Mouse (Mus musculus): ENCODE measurements around the gene Coq9.

Gene Coq9

GRCm38 (mm10) chr8:94837662-94838574 is at the start of gene Coq9, which contains the start of gene Ciapin1:
Gene Coq9 (plus strand): TSS chr8:94838321.
Gene Ciapin1 (minus strand): TSS chr8:94838358.
- peak; percentile 95 for DNase-seq

- DNase-seq, result peak; percentile 53
These were observed 48.7 kb upstream of the Coq9 start for GRCm38 (mm10) chr8:94789256-94789955.

- no peak for DNase-seq
These were observed 43.8 kb upstream of the Coq9 start for GRCm38 (mm10) chr8:94794368-94794767.

- no peak for DNase-seq
These were observed 43.3 kb upstream of the Coq9 start for GRCm38 (mm10) chr8:94794782-94795181.

- no peak for DNase-seq
These were observed 37.7 kb upstream of the Coq9 start for GRCm38 (mm10) chr8:94800278-94800968.

GRCm38 (mm10) chr8:94801293-94802095 is 36.6 kb upstream of the Coq9 start:
- DNase-seq, result peak; percentile 55

- DNase-seq, result no peak
These were observed 35.7 kb upstream of the Coq9 start for GRCm38 (mm10) chr8:94802375-94802774.

GRCm38 (mm10) chr8:94803551-94803950 is 34.6 kb upstream of the Coq9 start:
- no peak for DNase-seq

GRCm38 (mm10) chr8:94804546-94805340 is 33.4 kb upstream of the Coq9 start:
- DNase-seq, result no peak

GRCm38 (mm10) chr8:94805811-94806210 is 32.3 kb upstream of the Coq9 start:
- no peak for DNase-seq

- peak; percentile 40 for DNase-seq
These were observed 30.6 kb upstream of the Coq9 start for GRCm38 (mm10) chr8:94807506-94807905.

- DNase-seq, result no peak
These were observed 29.7 kb upstream of the Coq9 start for GRCm38 (mm10) chr8:94808372-94808771.

GRCm38 (mm10) chr8:94810153-94810552 is 28.0 kb upstream of the Coq9 start, which contains the start of gene Ccl17:
Gene Ccl17 (plus strand): TSS chr8:94810453.
- DNase-seq, result no peak

- DNase-seq, result no peak
These were observed 27.3 kb upstream of the Coq9 start for GRCm38 (mm10) chr8:94810855-94811254.

GRCm38 (mm10) chr8:94811654-94812053 is 26.5 kb upstream of the Coq9 start:
- DNase-seq, result no peak

GRCm38 (mm10) chr8:94812645-94813098 is 25.4 kb upstream of the Coq9 start:
- peak; percentile 80 for DNase-seq

GRCm38 (mm10) chr8:94814556-94814955 is 23.6 kb upstream of the Coq9 start:
- DNase-seq, result no peak

- no peak for DNase-seq
These were observed 20.2 kb upstream of the Coq9 start for GRCm38 (mm10) chr8:94817933-94818332.

GRCm38 (mm10) chr8:94819671-94820179 is 18.4 kb upstream of the Coq9 start:
- no peak for DNase-seq

GRCm38 (mm10) chr8:94820553-94820952 is 17.6 kb upstream of the Coq9 start:
- peak; percentile 81 for DNase-seq

- no peak for DNase-seq
These were observed 16.7 kb upstream of the Coq9 start for GRCm38 (mm10) chr8:94821381-94821780.
